Mouse (Mus musculus) forebrain, embryonic 10.5 days (tissue): ENCODE measurements around the gene Rsu1. TPM values are rescaled to one million over a fixed set of nuclear protein-coding genes. Genes with fewer than 3 reads are reported as not detected.

Experiments
- DNase-seq: peaks from one replicate; pipeline ENCODE4 v3.0.0-alpha.2; 2017; ENCODE audit warnings: low spot score; ENCODE audit errors: extremely low spot score
- H3K27ac ChIP-seq: fragments of 300-500 bp; sonication (generic); 2 replicates; pipeline ENCODE4 v1.5.1; 2016; ENCODE audit warnings: mild to moderate bottlenecking
- H3K27me3 ChIP-seq: fragments of 300-500 bp; sonication (generic); 2 replicates; pipeline ENCODE4 v1.6.1; 2016; ENCODE audit warnings: mild to moderate bottlenecking; ENCODE audit not compliant: poor library complexity, severe bottlenecking
- H3K36me3 ChIP-seq: fragments of 300-500 bp; sonication (generic); replicated peaks from 2 replicates; pipeline ENCODE4 v1.6.1; 2016; ENCODE audit warnings: mild to moderate bottlenecking, moderate library complexity
- H3K4me1 ChIP-seq: fragments of 300-500 bp; sonication (generic); 2 replicates; pipeline ENCODE4 v1.6.1; 2016
- H3K4me3 ChIP-seq: fragments of 300-500 bp; sonication (generic); 2 replicates; pipeline ENCODE4 v1.5.1; 2016; ENCODE audit warnings: mild to moderate bottlenecking, moderate library complexity
- H3K9me3 ChIP-seq: fragments of 300-500 bp; sonication (generic); 2 replicates; pipeline ENCODE4 v1.6.1; 2016; ENCODE audit warnings: mild to moderate bottlenecking, moderate library complexity
- WGBS: fragments of 180-500 bp; shearing (Covaris S2); methylation state at CpG from one replicate; pipeline ENCODE4 v1.1.7; 2016; 5-methylcytosine and 5-hydroxymethylcytosine counted together
- polyA plus RNA-seq: library from polyadenylated mRNA; unstranded; fragments of >200 nt; fragmentation: Nextera tagmentation; extraction: Ambion mirVana; gene quantifications from 2 replicates; pipeline ENCODE4 v1.2.1, GENCODE M21; 2016

The Rsu1 gene
- polyA plus RNA-seq, 1 experiment from 2014 or later, result 62.0 TPM

DNA sequence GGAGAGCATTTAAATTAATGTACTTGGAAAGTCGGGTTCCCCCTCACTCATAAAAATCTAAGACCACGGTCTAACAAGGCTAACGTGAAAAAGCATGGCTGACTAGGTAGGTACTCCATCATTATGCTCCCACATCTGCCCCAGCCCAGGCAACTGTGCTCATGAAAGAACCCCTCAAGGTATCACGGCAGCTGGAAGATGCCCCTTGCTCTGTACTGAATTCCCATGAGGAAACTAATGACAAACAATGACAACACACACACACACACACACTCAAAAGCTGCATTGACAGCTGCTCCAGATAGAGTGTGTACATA is 95.0 kb downstream of the Rsu1 start:
- Histone ChIP-seq H3K4me1 (peaks cover 21% of the 10 kb centered on the region), H3K9me3 (no peaks in the 10 kb centered on the region), H3K4me3 (no peak overlapping the region), H3K27ac (no peak overlapping the region), H3K27me3 (peaks cover 9% of the 10 kb centered on the region; the same call in 1 of the 2 replicates), H3K36me3 (no peaks in the 10 kb centered on the region)
- 86% methylated on average over 4 of the region's 4 CpGs for WGBS
- no peak for DNase-seq

DNA sequence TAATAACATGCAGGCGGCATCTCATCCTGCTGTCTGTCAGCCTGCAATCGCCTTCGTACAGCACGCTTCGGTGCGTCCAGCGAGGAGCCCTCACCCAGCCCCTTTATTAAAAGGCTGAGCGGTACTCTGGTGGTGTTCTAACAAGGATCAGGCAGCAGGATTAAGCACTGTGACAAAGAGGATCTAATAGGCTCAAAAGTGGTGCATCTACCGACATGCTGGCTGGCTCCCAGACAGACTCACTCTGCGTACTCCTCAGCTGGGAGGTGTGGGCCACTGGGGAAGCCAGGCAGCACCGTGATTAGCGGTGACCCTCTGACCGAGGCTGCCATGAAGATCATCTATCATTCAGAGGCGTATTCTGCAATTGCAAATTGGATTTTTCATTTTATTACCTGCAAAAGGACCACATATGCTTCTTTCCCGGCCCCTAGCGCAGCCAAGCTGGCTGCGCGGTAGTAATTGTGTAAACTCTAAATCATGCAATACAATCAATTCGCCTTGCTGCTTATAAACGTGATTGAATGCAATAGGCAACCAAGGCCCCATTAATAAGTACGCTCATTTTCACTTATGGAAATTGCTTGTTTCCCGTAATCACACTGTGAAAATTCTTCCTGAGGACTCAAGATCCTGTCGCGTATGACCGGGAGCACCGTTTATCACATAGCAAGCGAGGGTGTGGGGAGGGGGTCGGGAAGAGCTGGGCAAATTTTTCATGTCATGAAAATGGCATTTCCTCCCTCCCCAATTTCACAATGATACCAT is 95.5 kb downstream of the Rsu1 start:
- Histone ChIP-seq H3K36me3 (no peaks in the 10 kb centered on the region), H3K4me3 (peak overlapping the region; percentile 15; the same call in 1 of the 2 replicates), H3K27me3 (peaks cover 9% of the 10 kb centered on the region; the same call in 1 of the 2 replicates), H3K4me1 (peaks cover 21% of the 10 kb centered on the region), H3K27ac (no peak overlapping the region), H3K9me3 (no peaks in the 10 kb centered on the region)
- 60% methylated on average over 28 of the region's 28 CpGs for WGBS
- peak; percentile 37 for DNase-seq

DNA sequence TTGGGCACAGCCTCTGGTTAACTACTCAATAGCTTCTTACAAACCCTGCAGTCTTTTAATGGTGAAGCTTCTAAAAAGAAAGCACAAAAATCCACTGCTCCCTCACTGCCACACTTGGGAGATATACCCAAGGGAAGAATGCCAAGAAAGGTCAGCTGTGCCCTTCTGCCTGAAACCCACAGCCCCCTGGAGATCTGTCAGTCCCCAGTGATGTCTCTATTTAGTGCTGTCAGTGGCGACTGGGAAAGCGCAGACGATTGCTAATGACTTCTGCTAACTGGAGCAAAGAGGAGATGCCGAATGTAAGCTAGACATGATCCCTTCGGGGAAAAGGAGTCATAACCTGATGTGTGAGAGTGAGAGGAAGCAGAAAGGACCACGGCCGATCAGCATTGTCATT is 96.8 kb downstream of the Rsu1 start:
- DNase-seq, result no peak
- H3K27ac ChIP-seq, result no peak overlapping the region

GRCm38 (mm10) chr2:13170651-13171050 is 100.6 kb downstream of the Rsu1 start:
- Histone ChIP-seq H3K9me3 (no peaks in the 10 kb centered on the region), H3K36me3 (no peaks in the 10 kb centered on the region), H3K4me3 (no peak overlapping the region), H3K27me3 (peaks cover 9% of the 10 kb centered on the region; the same call in 1 of the 2 replicates), H3K27ac (no peak overlapping the region), H3K4me1 (peaks cover 12% of the 10 kb centered on the region)
- DNase-seq, result no peak
- WGBS, result 91% methylated on average over 5 of the region's 5 CpGs

More for the DNA sequence above, 96.8 kb downstream of the Rsu1 start:
- WGBS, result 84% methylated on average over 7 of the region's 7 CpGs
- Histone ChIP-seq H3K9me3 (no peaks in the 10 kb centered on the region), H3K36me3 (no peaks in the 10 kb centered on the region), H3K4me1 (peaks cover 21% of the 10 kb centered on the region), H3K4me3 (no peak overlapping the region), H3K27me3 (peaks cover 9% of the 10 kb centered on the region; the same call in 1 of the 2 replicates)

DNA sequence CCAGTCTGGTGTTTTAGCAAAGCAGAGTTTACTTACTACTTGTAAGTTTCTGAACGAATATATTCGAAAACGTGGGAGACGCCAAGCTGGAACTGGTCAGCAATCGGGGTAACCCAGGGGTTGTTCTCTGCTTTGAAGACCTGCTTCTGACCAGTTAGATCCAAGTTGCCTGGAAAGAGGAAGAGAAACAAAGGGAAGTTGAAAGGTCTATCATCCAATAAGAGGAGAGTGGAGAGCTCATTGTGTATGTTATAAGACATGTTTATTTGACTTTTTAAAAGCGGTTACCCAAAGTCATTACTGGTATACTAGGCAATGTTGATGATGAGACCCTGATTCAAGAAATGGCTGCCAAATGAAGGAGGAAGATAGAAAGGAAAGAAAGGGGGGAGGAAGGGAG is 101.3 kb downstream of the Rsu1 start:
- Histone ChIP-seq H3K27ac (no peak overlapping the region), H3K9me3 (no peaks in the 10 kb centered on the region), H3K4me3 (no peak overlapping the region), H3K27me3 (peaks cover 9% of the 10 kb centered on the region; the same call in 1 of the 2 replicates), H3K4me1 (peaks cover 6% of the 10 kb centered on the region), H3K36me3 (no peaks in the 10 kb centered on the region)
- DNase-seq, result no peak
- WGBS, result 96% methylated on average over 6 of the region's 6 CpGs

GRCm38 (mm10) chr2:13169158-13169890 is 101.9 kb downstream of the Rsu1 start:
- Histone ChIP-seq H3K9me3 (no peaks in the 10 kb centered on the region), H3K36me3 (no peaks in the 10 kb centered on the region), H3K27me3 (peaks cover 4% of the 10 kb centered on the region; the same call in 1 of the 2 replicates), H3K4me3 (no peak overlapping the region), H3K27ac (no peak overlapping the region), H3K4me1 (no peaks in the 10 kb centered on the region)
- 81% methylated on average over 4 of the region's 4 CpGs for WGBS
- no peak for DNase-seq

GRCm38 (mm10) chr2:13168743-13169142 is 102.5 kb downstream of the Rsu1 start:
- peak; percentile 55 for DNase-seq
- WGBS, result 40% methylated on average over 5 of the region's 5 CpGs
- H3K4me1 ChIP-seq, result no peaks in the 10 kb centered on the region

GRCm38 (mm10) chr2:13161717-13162116 is 109.5 kb downstream of the Rsu1 start:
- H3K4me1 ChIP-seq, result no peaks in the 10 kb centered on the region
- H3K9me3 ChIP-seq, result no peaks in the 10 kb centered on the region
- H3K4me3 ChIP-seq, result no peak overlapping the region
- no peak overlapping the region for H3K27ac ChIP-seq
- DNase-seq, result no peak
- WGBS, result 88% methylated on average over 2 of the region's 2 CpGs
- H3K36me3 ChIP-seq, result no peaks in the 10 kb centered on the region
- H3K27me3 ChIP-seq, result no peaks in the 10 kb centered on the region

More at GRCm38 (mm10) chr2:13168743-13169142, 102.5 kb downstream of the Rsu1 start:
- Histone ChIP-seq H3K36me3 (no peaks in the 10 kb centered on the region), H3K4me3 (no peak overlapping the region), H3K27ac (no peak overlapping the region), H3K27me3 (peaks cover under 1% of the 10 kb centered on the region; the same call in 1 of the 2 replicates), H3K9me3 (no peaks in the 10 kb centered on the region)

GRCm38 (mm10) chr2:13145245-13145644 is 126.0 kb downstream of the Rsu1 start:
- H3K4me1 ChIP-seq, result no peaks in the 10 kb centered on the region

DNA sequence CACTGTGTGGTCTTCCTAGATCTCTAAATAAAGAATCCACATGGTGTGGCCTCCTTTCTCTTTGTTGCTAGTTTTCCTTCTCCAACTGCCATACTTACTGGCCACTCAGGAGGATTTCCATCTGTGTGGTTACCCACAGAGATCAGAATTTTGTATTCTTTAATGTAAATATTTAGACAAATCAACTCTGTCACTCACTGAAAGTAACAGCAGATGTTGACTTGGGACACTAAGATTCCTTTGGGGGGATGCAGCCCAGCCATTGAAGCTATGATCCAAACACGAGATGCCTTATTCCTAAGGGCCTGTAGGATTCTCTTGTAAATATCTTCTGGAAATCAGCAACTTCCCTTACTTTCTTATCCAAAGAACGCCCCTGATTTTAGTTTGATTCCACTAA is 136.3 kb downstream of the Rsu1 start:
- no peak overlapping the region for H3K4me3 ChIP-seq
- WGBS, result 89% methylated on average over 2 of the region's 2 CpGs

More at GRCm38 (mm10) chr2:13145245-13145644, 126.0 kb downstream of the Rsu1 start:
- no peak for DNase-seq
- Histone ChIP-seq H3K27ac (no peak overlapping the region), H3K36me3 (no peaks in the 10 kb centered on the region), H3K9me3 (no peaks in the 10 kb centered on the region), H3K27me3 (no peaks in the 10 kb centered on the region), H3K4me3 (no peak overlapping the region)
- WGBS, result 89% methylated on average over 6 of the region's 6 CpGs

DNA sequence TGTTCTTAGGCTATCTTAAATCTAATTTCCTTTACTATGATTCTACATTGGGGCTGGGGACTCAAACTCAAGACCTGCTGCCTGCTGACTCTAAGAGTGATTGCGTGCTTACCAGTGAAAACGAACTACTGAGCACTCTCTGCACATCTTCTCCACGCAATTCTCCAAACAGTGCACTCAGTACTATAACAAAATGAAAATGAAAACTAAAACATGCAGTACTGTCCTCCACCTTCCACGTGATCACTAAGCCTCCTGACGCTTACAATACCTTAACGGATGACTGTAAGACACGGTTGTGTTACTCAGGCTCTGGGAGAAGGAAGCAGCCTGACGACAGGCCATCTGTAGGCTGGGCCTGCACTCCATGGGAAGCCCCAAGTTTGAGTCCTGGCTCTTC is 138.4 kb downstream of the Rsu1 start:
- DNase-seq, result no peak
- no peaks in the 10 kb centered on the region for H3K27me3 ChIP-seq
- H3K36me3 ChIP-seq, result no peaks in the 10 kb centered on the region
- no peak overlapping the region for H3K27ac ChIP-seq
- peaks cover 10% of the 10 kb centered on the region for H3K4me1 ChIP-seq
- H3K9me3 ChIP-seq, result no peaks in the 10 kb centered on the region
- WGBS, result 91% methylated on average over 8 of the region's 8 CpGs
- H3K4me3 ChIP-seq, result no peak overlapping the region

More for the DNA sequence above, 136.3 kb downstream of the Rsu1 start:
- no peaks in the 10 kb centered on the region for H3K27me3 ChIP-seq
- no peak overlapping the region for H3K27ac ChIP-seq
- H3K4me1 ChIP-seq, result peaks cover 3% of the 10 kb centered on the region
- no peaks in the 10 kb centered on the region for H3K9me3 ChIP-seq
- DNase-seq, result no peak
- no peaks in the 10 kb centered on the region for H3K36me3 ChIP-seq

DNA sequence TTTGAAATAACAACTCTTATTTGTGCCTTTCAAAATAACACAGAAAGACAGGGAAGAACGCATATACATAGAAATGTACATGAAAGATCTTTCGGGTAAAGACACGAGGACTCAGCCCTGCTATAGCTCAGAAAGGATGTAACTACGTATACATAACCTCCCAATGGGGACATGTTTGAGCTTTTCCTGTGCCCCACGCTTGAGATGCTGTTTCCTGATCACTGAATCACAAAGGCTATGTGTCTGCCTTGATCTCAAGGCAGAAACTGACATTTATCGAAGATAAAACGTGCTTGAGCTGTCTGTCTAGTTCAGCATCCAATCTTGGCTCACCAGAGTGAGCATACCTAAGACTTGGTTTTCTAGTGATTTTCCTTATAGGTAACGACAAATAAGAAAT is 138.8 kb downstream of the Rsu1 start:
- DNase-seq, result no peak
- Histone ChIP-seq H3K27me3 (no peaks in the 10 kb centered on the region), H3K9me3 (no peaks in the 10 kb centered on the region), H3K27ac (no peak overlapping the region), H3K36me3 (no peaks in the 10 kb centered on the region), H3K4me3 (no peak overlapping the region), H3K4me1 (peaks cover 10% of the 10 kb centered on the region)
- WGBS, result 86% methylated on average over 8 of the region's 8 CpGs

DNA sequence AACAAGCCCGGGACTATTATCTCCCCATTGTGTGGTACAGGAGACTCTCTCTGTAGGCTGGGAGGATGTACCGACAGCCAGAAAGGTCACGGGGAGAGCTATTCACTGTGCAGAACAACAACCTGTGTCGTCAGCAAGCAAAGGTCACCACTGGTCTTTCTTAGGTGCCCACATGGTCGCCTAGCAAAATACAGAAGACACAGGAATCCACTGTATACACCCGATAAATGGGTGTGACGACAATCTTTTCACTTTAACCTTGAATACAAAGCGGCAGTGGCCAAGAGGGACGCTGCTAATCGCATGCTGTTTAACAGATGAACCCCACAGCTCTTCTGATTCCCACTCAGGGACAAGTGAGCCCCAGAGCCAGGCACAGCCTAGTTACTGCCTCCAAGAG is 141.4 kb downstream of the Rsu1 start:
- no peaks in the 10 kb centered on the region for H3K9me3 ChIP-seq
- no peak overlapping the region for H3K4me3 ChIP-seq
- DNase-seq, result no peak
- no peaks in the 10 kb centered on the region for H3K27me3 ChIP-seq
- H3K27ac ChIP-seq, result no peak overlapping the region
- no peaks in the 10 kb centered on the region for H3K36me3 ChIP-seq
- WGBS, result 71% methylated on average over 10 of the region's 10 CpGs
- H3K4me1 ChIP-seq, result peaks cover 10% of the 10 kb centered on the region
